Mouse (Mus musculus): ENCODE measurements around the gene Irf7.

DNA sequence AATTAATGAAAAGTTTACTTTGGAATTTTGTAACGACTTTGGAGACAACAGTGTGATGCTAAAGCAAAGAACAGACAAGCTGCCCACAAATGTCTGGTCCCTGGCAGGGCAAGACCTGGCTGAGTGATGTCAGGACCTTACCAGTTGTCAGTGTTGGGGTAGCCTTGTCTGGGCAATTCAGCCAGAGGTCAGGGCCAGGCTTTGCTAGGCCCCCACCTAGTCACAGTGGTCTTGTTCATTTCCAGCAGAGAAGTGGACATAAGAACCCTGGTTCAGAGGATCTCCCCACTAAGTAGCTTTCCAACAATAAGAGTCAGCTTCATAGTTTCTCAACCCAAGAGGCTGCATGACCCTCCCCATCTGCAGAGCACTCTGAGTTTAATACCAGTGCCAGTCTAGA, 45.9 kb downstream of the Irf7 start:
- TF ChIP-seq POLR2A (IDR thresholded peaks at IDR 0.05; ENCODE audit: borderline replicate concordance, insufficient read depth, low read length) (no peak), CTCF (IDR thresholded peaks at IDR 0.05; ENCODE audit: borderline replicate concordance, insufficient read depth, low read depth, low read length) (no peak)

Measured in cerebellum, adult 2 months (tissue).